Mouse (Mus musculus): ENCODE measurements around the gene Inpp5a. TPM values are rescaled to one million over a fixed set of nuclear protein-coding genes. Genes with fewer than 3 reads are reported as not detected.

The Inpp5a gene
- total RNA-seq, 2 experiments from 2014 or later, result 60.0 to 61.8 TPM

DNA sequence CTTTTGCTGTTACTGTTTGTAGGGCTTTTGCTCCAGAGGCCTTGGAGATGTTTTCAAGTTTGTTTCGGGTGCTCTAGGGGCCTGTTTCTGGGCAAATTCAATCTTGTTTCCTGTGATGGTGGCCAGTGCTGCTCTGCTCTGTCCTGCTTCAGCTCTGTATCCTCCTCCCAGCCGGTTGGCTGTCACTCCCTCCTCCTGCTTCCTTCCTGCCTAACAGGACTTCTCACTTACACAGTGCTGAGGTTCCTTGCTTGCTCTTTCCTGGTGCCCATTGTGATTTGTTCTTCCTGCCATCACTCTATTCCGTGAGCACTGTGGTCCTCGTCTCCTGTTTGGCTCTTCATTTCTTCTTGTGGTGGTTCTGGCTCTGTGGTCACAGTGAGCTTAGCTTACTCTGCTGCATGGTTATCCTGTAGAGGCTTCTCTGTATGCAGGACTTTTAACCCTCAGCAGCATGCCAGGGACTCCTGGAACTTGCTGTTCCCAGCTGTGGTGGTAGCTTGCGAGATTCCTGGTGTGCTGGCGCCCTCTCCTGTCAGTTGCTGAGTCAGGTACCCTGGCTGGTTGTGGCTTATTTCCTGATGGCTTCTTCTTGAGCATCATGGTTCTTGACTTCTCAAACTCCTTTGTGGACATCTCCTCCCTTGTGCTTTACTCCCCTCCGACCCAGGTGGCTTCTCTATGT lies 84.1 kb downstream of the Inpp5a start:
- DNase-seq (ENCODE audit: low spot score in 2 of 2), result peak; percentile 85 to 91

DNA sequence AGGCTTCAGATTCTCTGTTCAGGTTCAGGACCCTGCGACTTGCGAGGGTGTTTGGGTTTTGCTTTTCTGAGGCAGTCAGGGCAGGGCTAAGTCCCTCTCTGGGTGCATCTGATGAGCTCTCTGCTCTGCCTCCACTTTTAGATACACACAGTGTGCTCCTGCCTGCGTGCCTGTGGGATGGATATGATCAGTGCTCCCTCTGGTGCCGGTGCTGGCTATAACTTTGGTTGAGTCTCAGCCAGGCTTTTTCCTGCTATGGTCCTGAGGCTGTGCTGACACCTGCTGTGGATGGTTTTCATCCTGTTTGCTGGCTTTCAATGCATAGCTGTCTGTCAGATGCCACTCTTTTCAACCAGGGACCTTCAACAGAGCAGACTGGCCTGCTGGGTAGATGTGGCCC lies 87.0 kb downstream of the Inpp5a start:
- DNase-seq (ENCODE audit: low spot score in 2 of 2), result peak in 1 of 2 experiments; percentile 36

DNA sequence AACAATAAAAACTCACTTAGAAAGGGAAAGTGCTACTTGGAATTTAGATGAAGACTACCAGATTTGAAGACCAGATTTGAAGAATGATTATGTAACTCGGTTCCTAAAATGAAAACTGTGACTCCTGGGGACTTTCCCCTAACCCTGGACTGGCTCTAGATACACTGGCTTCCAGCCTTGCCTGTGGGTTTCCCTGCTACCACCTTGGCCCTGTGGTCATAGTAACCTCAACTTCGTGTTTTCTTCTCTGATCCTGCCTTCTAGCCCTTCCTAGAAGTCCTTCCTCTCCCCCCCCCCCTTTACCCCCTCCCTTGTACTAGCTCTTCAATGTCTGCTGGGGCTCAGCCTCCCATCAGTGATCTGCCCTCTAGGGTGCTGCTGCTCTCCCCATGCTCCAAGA lies 87.8 kb downstream of the Inpp5a start:
- DNase-seq (ENCODE audit: low spot score in 2 of 2), result no peak

DNA sequence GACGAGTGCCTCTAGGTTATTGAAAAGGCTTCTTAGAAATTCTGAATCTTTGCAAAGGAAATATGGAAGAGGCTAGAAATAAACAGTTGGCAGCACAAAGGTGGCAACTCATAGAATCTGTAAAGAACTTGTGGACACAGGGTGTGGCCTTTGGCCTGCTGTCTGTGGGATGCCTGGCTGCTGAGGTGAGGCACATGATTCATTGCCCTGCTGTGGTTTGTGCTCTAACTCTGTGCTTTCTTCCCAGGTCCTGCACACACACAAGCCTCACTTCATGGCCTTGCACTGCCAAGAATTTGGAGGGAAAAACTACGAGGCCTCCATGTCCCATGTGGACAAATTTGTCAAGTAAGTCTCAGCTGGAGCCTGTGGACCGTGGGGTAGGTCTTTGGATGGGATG lies 88.8 kb downstream of the Inpp5a start:
- no peak for DNase-seq (ENCODE audit: low spot score in 2 of 2)

DNA sequence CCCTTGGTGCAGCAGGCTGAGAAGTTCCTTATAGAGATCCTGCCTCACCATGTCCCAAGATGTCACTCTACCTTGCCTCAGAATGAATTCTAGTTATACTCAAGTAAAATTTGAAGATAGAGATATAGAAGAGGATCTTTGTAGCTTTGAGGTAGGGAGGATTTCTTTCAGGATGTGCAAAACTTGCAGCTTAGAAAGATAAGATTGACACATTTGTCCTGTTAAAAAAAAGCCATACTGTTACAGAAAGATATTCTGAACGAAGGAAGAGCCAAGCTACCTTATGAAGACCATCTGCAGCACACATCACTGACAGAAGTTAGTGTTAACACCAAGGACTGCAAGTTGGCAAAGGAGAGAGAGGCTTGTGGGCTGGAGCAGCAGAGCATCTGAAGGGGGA lies 90.2 kb downstream of the Inpp5a start:
- no peak for DNase-seq (ENCODE audit: low spot score in 2 of 2)

DNA sequence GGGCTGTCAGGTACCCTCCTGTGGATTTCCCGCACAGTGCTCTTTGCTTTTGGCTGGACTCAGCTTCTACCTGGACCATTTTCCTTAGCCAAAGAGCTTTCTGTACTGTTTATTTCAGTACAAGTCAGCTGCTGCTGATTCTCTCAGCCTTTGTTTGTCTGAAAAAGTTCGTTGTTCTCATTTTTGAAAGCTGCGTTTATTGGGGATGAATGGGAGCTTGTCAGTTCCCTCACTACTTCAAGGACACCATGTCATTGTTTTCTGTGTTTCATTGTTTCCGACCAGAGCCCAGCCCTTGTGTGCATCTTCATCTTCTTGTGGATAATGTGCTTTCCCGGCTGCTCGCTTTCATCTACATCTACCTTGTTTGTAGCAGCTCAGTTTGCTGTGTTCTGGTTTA lies 90.7 kb downstream of the Inpp5a start:
- no peak for DNase-seq (ENCODE audit: low spot score in 2 of 2)

DNA sequence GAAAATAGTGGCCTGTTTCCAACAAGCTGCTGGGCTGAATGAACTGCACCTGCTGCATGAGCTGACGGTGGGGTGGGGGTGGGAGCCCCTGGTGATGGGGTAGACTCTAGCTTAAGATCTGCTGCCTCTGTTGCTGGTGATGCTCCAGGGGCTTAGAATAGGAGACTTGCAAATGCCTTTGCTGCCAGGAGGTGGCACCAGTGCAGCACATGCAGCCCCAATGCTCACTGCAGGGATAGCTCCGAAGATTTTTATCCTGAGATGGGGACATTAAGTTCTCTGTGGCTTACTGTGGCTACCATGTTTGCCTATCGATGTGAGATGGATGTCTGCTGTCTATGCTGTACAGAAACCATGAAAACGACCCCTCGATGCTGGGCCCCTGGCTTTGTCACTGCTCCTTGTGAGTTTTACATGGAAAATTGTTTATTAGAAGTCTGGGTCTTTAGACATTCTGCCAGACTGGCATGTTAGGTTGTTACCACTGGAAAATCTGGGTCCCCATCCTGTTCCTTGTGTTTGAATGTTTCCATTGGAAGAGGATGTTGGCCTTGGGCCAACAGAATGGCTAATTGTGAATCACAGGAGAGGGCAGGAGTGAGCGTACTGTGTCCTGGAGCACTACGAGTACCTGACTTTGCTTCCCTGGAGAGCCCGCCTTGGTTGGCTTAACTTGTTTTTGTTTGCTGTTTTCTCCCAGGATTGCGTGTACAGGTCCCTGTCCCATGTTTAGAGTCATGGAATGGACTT lies 95.5 kb downstream of the Inpp5a start:
- peak; percentile 63 to 69 for DNase-seq (ENCODE audit: low spot score in 2 of 2)

DNA sequence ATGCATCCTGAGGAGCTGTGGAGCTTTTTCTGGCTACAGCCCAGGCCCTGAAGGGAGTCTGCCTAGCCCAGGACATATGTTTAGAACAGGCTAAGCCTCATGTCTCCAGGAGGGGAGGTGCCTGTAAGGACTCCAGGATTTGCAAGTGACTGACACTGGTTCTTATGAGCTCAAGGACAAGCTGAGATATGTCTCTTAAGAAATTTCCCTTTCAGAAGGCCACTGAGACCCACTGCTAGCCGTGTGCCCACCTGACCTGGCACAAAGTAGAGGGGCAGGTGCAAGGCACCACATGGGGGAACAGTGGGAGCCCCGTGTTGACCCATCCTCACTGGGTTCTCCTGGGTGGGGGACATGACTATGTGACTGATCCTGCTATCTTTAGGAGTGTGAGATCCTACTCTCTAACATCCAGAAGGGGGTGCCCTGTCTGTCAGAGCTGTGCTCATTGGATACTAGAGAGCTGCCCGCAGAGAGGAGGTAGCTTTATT lies 100.9 kb downstream of the Inpp5a start:
- no peak for DNase-seq (ENCODE audit: low spot score in 2 of 2)

DNA sequence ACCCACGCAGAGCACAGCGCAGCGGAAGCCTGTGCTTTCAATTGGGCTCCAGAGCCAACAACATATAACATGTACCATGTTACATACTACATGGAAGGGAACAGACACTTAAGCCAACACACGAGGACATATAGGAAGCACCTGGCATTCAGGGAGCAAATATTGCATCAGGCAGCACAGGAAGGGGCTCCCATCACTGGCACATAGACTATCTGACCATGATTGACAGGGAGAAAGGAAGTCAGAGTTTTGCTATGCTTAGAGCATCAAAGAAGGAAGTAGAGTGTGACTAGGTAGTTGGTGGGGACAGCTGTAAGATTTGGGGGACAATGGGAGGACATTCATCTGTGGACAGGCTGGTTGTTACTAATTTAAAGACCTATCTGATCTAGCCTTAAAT lies 103.4 kb downstream of the Inpp5a start:
- DNase-seq (ENCODE audit: low spot score in 2 of 2), result no peak

DNA sequence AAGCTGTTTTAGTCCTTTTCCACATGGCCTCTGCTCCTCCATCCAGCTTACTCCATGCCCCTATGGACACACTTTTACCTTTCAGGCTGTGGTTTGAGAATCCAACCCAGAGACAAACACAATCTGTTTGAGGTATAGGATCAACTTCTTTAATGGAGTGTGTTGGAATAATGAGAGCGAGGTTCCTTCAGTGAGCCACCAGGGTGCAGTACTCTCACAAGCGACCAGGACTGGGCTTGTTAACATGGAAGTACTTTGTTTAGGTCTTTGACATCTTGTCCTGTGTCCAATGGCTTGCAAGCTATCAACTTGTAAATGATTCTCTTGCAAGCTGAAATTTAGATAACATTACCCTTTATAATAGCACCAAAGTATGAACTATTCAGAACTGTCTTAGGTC lies 104.0 kb downstream of the Inpp5a start:
- no peak for DNase-seq (ENCODE audit: low spot score in 2 of 2)

DNA sequence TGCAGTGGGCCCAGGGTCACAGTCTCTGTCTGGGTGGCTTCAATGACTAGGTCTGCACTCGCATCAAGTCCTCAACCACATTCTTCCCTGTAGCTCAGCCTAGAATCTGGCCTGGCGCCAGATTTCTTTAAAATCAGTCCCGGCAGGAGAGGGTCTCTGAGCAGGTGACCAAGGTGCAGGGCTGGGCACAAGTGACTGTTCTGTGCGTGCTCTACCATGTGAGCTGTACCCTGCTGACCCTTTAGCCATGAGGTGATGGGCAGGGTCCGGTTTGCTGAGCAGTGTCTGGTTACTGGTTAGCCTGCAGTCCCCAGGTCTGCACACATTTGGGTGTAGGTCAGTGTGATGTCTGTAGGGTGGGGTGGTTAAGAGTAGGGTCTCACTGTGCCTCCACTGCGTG lies 106.9 kb downstream of the Inpp5a start:
- DNase-seq (ENCODE audit: low spot score in 2 of 2), result no peak

DNA sequence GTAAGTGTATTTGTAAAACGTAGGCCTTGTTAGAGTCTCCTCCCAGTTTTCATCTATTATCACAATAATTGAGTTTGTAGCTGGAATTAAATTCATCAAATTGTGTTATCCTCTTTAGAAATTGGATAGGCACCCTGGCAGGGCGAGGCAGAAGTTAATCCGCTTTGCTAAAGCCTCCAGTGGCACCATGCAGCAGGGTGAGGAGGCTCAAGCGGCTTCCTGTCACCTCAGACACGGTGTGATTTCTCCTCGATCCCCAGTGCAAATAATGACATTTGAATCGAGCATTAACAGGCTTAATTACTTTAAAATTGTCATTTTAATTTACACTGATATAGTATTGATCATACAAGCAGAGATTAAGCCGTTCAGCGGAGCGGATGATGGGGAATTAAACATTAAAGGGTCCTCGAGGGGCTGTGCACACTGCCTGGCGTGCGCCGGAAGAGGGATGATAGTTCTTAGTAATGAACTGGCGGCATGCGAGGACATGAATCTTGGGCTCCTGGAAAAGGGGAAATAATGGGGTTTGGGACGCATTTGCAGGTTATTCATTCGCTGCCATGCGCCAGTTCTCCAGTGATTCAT lies 109.2 kb downstream of the Inpp5a start:
- DNase-seq (ENCODE audit: low spot score in 2 of 2), result no peak

DNA sequence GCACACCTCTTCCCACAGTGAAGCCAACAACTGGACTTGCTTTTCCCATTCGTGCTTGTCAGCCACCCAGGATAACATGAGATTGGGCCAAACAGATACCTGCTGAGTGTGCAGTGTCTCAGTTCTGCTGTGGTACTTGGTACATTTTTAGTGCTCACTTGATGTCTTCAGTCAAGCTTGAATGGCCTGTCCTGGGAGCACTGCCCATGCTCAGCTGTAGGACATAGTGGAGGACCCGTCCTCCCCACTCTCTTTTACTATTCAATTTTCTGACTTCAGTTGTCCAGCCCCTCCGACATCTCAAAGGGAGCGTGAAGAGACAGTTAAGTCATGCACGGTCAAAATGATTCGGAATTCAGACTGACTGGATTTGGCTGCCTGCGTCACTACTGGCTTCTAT lies 115.2 kb downstream of the Inpp5a start:
- no peak for DNase-seq (ENCODE audit: low spot score in 2 of 2)

DNA sequence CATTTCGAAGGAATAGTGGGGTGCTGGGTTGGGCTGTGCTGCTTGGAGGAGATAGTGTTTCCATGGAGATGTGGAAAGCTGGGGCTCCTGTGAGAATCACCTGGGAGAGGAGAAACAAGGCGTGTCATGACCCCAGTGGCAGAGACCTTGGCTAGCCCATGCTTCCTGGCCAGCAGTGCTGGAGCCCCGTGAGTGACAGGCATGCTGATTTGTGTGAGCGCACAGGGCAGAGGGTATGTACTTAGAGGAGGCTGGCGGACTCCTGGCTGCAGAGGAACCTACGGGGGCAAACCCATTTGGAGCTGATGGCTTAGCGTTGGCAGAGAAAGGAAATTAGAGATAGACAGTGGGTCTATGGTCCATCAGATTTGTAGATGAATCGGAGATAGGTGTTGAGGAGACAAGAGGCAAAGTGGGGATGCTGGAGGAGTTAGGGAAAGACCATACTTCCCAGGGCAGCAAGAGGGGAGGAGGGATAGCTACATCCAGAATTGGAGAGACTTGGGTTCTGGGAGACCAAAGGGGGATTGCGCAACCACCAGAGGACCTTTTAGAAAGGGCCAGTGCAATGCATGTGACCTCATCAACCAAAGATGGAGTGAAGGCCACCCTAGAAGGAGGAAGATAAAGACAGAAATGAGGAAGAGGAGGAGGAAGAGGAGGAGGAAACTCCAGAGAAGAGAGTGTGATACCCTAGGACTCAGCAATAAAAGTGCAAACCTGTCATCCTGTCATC lies 117.9 kb downstream of the Inpp5a start:
- no peak for DNase-seq (ENCODE audit: low spot score in 2 of 2)

DNA sequence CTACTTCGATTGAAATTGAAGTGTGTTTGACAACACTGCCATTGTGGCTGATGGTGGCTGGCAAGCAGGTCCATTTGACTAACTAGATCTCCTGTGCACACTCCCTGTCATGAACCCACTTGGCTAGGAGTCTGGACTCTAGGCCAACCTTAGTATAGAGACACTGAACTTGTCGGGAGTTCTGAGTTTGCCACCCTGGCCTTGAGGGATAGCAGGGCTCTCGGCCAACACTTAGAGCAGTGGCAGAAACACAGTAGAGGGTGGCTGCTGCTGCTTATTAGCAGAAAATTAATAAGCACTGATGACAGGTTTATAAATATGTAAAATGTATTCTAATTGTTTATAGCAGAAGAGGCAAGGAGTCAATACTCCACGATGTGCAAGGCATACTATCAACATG lies 120.0 kb downstream of the Inpp5a start:
- no peak for DNase-seq (ENCODE audit: low spot score in 2 of 2)

DNA sequence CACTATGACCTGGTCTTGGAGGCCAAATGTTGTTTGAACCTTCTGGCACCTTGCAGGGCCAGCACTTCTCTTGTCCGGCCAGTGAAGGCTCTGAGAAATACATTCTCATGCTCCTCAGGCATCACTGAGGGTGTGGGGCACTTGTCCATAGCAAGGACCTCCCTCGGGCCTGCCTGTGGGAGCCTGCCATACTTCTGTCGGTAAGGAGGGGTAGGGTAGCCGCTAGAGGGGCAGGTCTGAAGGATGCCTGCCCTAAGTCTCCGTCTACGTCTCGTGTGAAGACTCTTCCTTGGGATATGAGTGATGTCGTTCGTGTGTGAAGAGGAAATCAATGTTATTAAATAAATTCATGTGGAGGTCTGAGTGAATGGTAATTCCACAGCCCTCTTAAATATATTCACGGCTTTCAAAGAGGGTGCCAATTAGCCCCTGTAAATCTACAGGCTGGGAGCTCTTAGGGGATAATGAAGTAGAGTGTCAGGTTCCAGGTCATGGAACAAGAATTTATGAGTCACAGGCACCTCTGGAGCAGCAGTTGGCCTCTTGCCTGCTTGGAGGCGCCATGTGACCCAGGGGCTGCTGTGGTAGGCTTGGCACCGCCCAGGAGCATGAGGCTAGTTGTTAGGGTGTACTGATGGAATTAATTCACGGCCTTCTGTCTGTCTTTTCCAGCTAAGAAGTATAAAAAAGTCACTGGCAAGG lies 127.2 kb downstream of the Inpp5a start:
- no peak for DNase-seq (ENCODE audit: low spot score in 2 of 2)

DNA sequence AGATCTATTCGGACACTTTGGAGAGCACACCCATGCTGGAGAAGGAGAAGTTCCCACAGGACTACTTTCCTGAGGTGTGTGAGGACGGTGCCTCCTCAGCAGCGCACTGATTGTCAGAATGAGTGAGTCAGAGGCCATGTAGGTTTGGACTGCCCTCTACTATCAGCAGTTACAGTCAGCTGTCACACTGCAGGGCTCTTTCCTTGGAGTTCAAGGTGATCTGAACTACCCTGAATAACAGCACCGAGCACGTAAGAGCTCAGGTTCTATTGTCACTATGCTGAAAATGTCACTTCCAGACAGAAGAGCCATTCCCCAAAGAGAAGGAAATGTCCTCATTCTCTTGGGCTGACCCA lies 127.7 kb downstream of the Inpp5a start:
- no peak for DNase-seq (ENCODE audit: low spot score in 2 of 2)

DNA sequence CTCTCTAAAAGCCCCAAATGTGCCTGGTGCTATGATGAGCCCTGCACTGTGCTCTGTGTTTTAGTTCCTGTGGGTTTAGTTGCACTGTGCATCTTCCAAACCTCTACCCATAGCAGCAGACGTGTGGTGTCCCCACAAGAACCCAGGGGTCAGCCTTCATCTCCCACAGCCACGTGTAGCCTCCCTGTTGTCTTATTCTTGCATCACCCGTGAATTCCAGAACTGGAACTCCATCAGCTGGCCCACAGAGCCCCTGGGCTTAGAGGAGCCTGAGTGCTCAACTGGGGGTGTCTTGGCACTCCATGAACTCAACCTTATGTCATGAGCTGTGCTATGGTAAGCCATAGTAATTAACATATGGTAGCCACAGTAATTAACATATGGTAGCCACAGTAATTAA lies 129.4 kb downstream of the Inpp5a start:
- DNase-seq (ENCODE audit: low spot score in 2 of 2), result no peak

DNA sequence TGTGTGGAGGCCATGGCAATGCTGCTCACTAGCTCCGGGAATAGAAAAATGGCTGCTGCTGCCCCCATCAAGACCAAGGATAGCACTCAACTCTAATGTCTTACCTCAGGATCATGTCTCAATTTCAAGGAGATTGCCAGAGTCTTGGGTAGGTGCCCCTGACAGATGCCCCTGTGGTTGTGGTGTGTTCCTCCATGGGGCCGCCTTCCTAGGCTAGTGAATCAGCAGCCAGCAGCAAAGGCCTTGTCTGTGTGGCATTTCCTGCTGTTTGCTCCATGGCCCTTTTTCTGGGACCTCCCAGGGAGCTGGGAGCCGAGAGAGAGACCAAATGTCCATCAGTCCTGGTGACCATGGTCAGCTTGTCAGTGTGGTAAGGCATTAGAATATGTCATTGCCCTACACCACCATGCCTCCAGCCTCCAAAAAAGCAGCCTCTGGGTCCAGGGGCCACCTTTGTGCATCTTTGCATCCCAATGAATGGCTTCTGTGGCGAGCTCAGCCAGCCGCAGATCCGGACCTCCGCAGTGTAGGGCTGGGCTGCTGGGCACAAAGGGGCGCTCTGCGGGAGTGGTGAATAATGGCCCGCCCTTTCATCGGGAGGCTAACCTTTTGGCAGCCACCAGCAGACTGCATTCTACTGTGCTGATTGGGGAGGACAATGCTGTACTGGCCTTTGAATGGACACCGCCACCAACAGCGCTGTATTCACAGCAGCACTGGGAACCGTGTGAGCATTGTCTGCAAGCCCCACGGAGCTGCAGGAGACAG lies 139.6 kb downstream of the Inpp5a start:
- DNase-seq (ENCODE audit: low spot score in 2 of 2), result peak in 1 of 2 experiments; percentile 9

DNA sequence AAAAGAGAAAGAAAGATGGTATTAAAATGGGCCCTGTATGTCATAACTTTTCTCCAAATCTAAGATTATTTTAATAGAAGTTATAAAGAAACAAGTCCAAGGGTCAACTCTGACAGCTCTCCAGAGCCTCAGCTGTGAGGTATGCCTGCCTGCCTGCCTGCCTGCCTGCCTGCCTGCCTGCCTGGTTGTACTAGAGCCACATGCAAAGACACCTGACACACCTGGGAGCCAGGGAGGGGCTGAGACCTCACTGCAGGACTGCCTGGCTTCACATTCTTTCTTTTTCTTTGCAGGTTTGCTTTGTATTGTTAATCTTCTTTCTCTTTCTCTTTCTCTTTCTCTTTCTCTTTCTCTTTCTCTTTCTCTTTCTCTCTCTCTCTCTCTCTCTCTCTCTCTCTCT lies 140.3 kb downstream of the Inpp5a start:
- DNase-seq (ENCODE audit: low spot score in 2 of 2), result no peak

All from left cerebral cortex, adult 18-20 months (tissue).